Mouse (Mus musculus) liver, adult 2 months (tissue): ENCODE data around the gene Mmp9.

Experiments used
- CTCF ChIP-seq: fragments of 200-500 bp; IDR thresholded peaks from 2 replicates; pipeline ENCODE4 v1.5.1; 2011; ENCODE audit warnings: low read depth, low read length, control low read depth
- POLR2A ChIP-seq: fragments of 200-500 bp; IDR thresholded peaks from 2 replicates; pipeline ENCODE4 v1.6.1; 2011; ENCODE audit warnings: low read length, control low read depth; ENCODE audit not compliant: insufficient read depth; ENCODE audit errors: extremely low read depth

DNA sequence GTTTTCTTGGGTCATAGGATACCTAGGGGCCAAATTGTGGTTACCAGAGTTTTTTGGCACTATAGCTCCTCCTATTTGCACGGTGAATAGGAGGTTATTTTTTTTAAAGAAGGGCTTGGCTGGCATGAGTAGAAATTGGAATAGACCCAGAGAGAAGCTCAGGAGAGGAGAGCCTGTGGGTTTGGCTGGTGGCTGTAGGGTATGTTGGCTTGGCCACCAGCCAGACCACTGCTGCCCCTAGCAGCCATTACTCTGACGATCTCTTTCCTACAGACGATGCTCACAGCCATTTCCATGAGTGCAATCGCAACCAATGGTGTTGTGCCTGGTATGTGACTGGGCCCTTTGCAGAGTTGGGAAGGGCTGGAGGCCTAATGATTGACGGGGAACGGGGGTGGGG, 35.0 kb downstream of the Mmp9 start:
- TF ChIP-seq CTCF (no peak), POLR2A (no peak)
